Mouse (Mus musculus): ENCODE results near the gene Mon1a.

Mon1a gene

GRCm38 (mm10) chr9:107887804-107888266, at the start of gene Mon1a:
Gene Mon1a, plus strand, starts transcription at chr9:107888151.
- peak; percentile 91 for DNase-seq (ENCODE audit: low spot score)

- DNase-seq (ENCODE audit: low spot score): no peak
These were observed 49.1 kb upstream of the Mon1a start for GRCm38 (mm10) chr9:107838869-107839268.

GRCm38 (mm10) chr9:107842709-107843108, 45.2 kb upstream of the Mon1a start:
- no peak for DNase-seq (ENCODE audit: low spot score)

GRCm38 (mm10) chr9:107848922-107849321, 39.0 kb upstream of the Mon1a start:
- DNase-seq (ENCODE audit: low spot score): no peak

- no peak for DNase-seq (ENCODE audit: low spot score)
These were observed 29.6 kb upstream of the Mon1a start for GRCm38 (mm10) chr9:107858343-107858742.

GRCm38 (mm10) chr9:107864493-107864892, 23.5 kb upstream of the Mon1a start:
- no peak for DNase-seq (ENCODE audit: low spot score)

GRCm38 (mm10) chr9:107866081-107866480, 21.9 kb upstream of the Mon1a start:
- no peak for DNase-seq (ENCODE audit: low spot score)

- DNase-seq (ENCODE audit: low spot score): peak; percentile 92
These were observed 15.4 kb upstream of the Mon1a start for GRCm38 (mm10) chr9:107872350-107873098.

- no peak for DNase-seq (ENCODE audit: low spot score)
These were observed 14.8 kb upstream of the Mon1a start, which contains the start of gene Rbm6 for GRCm38 (mm10) chr9:107873137-107873536. Gene Rbm6, minus strand, starts transcription at chr9:107873237.

- DNase-seq (ENCODE audit: low spot score): no peak
These were observed 7.5 kb upstream of the Mon1a start for GRCm38 (mm10) chr9:107880411-107880810.

GRCm38 (mm10) chr9:107888267-107888850, 408 bp downstream of the Mon1a start:
- DNase-seq (ENCODE audit: low spot score): no peak

- DNase-seq (ENCODE audit: low spot score): no peak
These were observed 2.3 kb downstream of the Mon1a start for GRCm38 (mm10) chr9:107890260-107890659.

- no peak for DNase-seq (ENCODE audit: low spot score)
These were observed 3.1 kb downstream of the Mon1a start for GRCm38 (mm10) chr9:107891023-107891422.

GRCm38 (mm10) chr9:107898563-107898962, 10.6 kb downstream of the Mon1a start:
- DNase-seq (ENCODE audit: low spot score): no peak

- DNase-seq (ENCODE audit: low spot score): no peak
These were observed 11.9 kb downstream of the Mon1a start for GRCm38 (mm10) chr9:107899855-107900254.

GRCm38 (mm10) chr9:107900840-107901626, 13.1 kb downstream of the Mon1a start:
- no peak for DNase-seq (ENCODE audit: low spot score)

- DNase-seq (ENCODE audit: low spot score): no peak
These were observed 13.6 kb downstream of the Mon1a start for GRCm38 (mm10) chr9:107901627-107901914.

GRCm38 (mm10) chr9:107904726-107905125, 16.8 kb downstream of the Mon1a start:
- peak; percentile 65 for DNase-seq (ENCODE audit: low spot score)

- peak; percentile 69 for DNase-seq (ENCODE audit: low spot score)
These were observed 18.5 kb downstream of the Mon1a start, which contains the start of gene Mst1r for GRCm38 (mm10) chr9:107906252-107906966. Gene Mst1r, plus strand, starts transcription at chr9:107906873.

- no peak for DNase-seq (ENCODE audit: low spot score)
These were observed 19.2 kb downstream of the Mon1a start for GRCm38 (mm10) chr9:107906967-107907800.

GRCm38 (mm10) chr9:107907801-107908120, 19.8 kb downstream of the Mon1a start:
- no peak for DNase-seq (ENCODE audit: low spot score)
